ENCODE assay signal across 8 mouse cellular contexts in the genomic region with DNA sequence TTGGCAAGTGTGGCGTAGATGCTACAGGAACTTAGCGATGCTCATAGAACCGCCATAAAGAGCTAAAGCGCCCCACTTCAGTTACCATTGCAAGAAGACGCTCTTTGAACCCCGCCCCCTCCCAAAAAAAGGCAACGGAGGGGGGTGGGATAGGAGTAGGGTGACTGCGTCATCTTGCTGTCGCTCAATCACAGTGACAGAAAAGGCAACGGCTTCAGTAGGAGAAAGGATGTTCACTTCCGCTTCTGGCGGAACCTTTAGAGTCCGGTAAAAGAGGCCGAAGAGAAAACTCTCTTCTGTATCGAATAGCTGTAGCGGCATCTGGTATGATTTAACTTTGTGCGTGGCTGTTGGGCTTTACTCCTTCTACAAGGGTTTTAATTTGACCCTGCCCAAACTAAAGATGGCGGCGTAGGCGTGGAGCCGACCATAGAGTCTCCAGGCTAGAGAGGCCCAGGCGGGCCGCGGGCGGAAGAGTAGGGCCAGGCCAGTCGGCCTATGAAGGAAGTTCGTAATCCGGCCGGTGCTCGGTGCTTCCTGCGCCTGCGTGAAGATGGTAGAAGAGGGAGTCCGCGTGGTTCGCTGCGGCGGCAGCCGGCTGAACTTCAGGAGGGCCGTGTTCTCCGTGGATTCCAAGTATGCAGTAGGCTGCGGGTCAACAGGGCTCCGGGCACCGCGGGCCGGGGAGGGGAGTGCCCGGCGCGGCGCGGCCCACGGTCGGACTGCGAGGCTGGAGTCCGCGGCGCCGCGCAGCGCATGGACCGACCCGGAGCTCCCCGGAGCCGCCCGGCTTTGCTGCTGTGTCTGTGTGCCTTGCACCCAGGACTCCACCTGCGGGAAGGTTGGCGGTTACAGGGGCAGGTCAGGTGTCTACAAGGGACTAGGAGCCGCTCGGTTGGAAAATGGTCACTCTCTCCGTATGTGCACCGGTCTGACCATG. TPM values are rescaled to one million over a fixed set of nuclear protein-coding genes. Genes with fewer than 3 reads are reported as not detected.
DNase-seq lines count a peak whose midpoint lies in the region; ATAC-seq lines count a peak whose summit lies in the region.

TSS of gene Wdr75 (plus strand) at position 198 of the 940 bp plus-strand sequence.

- DNase-seq in adrenal gland, adult 18-20 months (ENCODE audit: low spot score in 2 of 2) = peak; percentile 93 to 95
- peak; percentile 95 for DNase-seq in embryo, embryonic 11 days
- peak; percentile 91 for DNase-seq in gastrocnemius, postnatal 25 days
- peak; percentile 98 for DNase-seq in intestine, embryonic 14.5 days (ENCODE audit: low spot score)
- DNase-seq in left cerebral cortex, postnatal 14 days (ENCODE audit: low spot score in 2 of 2) = peak; percentile 94 to 96
- peak; percentile 97 for DNase-seq in mesoderm, embryonic 11.5 days (ENCODE audit: low read depth, low spot score)
- peak; percentile 94 to 95 for DNase-seq in right cerebral cortex, postnatal 36 days (ENCODE audit: low spot score in 2 of 2)
- peak; percentile 95 for DNase-seq in yolk sac, embryonic 10.5 days (ENCODE audit: low spot score)

- H3K9ac ChIP-seq in intestine, embryonic 14.5 days (ENCODE audit: low read length) = peak within 1 kb of the TSS; percentile 89

- H3K27me3 ChIP-seq in intestine, embryonic 14.5 days (replicated peaks; ENCODE audit: control insufficient read depth, insufficient read depth, low read length) = no peaks in the 10 kb centered on the region

- WGBS in intestine, embryonic 14.5 days = under 1% methylated on average over 55 of the region's 70 CpGs

- no peaks in the 10 kb centered on the region for H3K9me3 ChIP-seq in intestine, embryonic 14.5 days (ENCODE audit: control insufficient read depth, low read length)

- H3K36me3 ChIP-seq in intestine, embryonic 14.5 days (ENCODE audit: control insufficient read depth, insufficient read depth, low read length) = peaks cover 18% of the 10 kb centered on the region

- H3K27ac ChIP-seq in intestine, embryonic 14.5 days (ENCODE audit: low read depth) = peak within 1 kb of the TSS; percentile 96

- H3K4me3 ChIP-seq in intestine, embryonic 14.5 days (ENCODE audit: low read depth, low read length) = peak within 1 kb of the TSS; percentile 91

- H3K4me1 ChIP-seq in intestine, embryonic 14.5 days (replicated peaks; ENCODE audit: control insufficient read depth, insufficient read depth, low read length) = peaks cover 10% of the 10 kb centered on the region; the same call in 1 of the 2 replicates

- peak within 1 kb of the TSS; percentile 86 for H3K4me2 ChIP-seq in intestine, embryonic 14.5 days (ENCODE audit: low read length)

- ATAC-seq in intestine, embryonic 14.5 days (replicated peaks; ENCODE audit: low FRiP score, low TSS enrichment, low read depth) = peak; percentile 100

- intact Hi-C loops in left cerebral cortex, postnatal 14 days (cut with DNase I) = no loop called here

RNA-seq across cellular contexts. Expression of gene Wdr75, which starts in this region (rescaled TPM):
- total RNA-seq in adrenal gland, adult 18-20 months (2021) = 10 to 100 TPM; 49.6 to 59.2 TPM
- 10 to 100 TPM; 11.3 to 16.0 TPM for total RNA-seq in gastrocnemius, postnatal 25 days (2021)
- polyA plus RNA-seq in intestine, embryonic 14.5 days (2014; fragmentation: Nextera tagmentation; extraction: Ambion mirVana) = 80.2 and 89.0 TPM in 2 replicates
- total RNA-seq in left cerebral cortex, postnatal 14 days (2021) = 10 to 100 TPM; 37.1 to 38.3 TPM

Comparison
In these comparisons a context has a peak if more than half of its experiments do, and no peak if none do; other contexts are left out.
1. Peak in every context shown above with its lines: DNase-seq, ATAC-seq, H3K4me3 ChIP-seq and H3K27ac ChIP-seq.